Mouse (Mus musculus): ENCODE measurements around the gene Ccnjl.

Gene Ccnjl

DNA sequence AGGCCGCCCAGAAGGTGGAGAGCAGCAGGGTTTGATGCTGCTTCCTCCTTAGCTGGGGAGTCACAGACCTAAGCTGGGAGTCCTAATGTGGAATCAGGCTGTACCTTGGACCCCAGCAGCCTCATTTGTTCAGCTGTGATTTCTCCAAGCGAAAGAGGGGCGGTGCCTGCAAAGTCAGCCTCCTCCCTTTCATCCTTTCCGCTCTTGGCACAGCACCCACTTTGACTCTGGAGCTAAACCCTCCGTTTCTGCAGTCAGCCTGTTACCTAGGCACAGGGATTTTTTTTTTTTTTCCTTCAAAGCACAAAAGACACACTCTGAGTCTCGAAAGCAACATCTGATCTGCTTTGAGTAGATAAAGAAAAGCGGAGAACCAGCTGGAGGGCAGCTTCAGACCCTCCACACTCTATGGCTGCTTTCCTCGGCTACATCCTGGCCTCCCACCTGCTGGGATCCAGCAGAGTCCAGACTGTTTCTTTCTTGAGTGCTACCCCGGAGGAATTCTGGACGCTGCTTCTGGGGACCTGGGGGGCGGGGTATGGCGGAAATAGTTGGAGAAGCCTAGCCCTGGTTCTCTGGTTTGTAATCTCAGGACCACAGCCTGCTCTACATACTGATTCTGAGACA, 97.8 kb downstream of the Ccnjl start:
- DNase-seq (ENCODE audit: low spot score) = peak; percentile 39

DNA sequence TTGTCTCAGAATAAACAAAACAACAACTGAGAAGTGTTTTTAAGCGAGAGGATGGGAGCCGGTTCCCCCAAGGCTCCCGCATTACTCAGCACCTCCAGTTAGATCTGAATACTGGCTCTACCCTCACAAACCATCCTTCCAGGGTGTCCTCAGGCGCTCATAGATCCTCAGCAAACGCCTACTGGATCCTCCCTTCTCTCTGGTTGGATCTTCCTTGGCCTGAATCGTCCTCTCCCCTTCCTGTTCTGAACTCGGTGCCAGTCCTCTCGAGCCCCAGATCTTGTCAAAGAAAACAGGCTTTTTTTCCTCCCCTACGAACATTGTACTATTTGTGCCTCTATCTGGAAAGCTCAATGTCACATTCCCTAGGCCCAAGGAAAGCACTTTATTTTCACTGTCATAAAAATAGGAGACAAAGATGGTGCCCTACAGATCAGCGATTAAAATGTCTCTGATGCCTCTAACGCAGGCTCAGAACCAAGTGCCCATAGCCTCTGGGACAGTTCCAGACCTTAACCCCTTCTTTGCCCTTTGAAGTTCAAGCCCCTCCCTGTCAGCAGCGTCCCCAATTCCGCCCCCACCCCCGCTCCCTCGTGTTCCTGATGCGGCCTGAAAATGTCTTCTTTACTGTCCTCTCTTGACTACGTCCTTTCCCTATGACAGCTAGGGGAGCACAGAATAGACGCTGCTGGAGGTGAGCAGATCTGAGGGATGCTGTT, 98.5 kb downstream of the Ccnjl start:
- no peak for DNase-seq (ENCODE audit: low spot score)

DNA sequence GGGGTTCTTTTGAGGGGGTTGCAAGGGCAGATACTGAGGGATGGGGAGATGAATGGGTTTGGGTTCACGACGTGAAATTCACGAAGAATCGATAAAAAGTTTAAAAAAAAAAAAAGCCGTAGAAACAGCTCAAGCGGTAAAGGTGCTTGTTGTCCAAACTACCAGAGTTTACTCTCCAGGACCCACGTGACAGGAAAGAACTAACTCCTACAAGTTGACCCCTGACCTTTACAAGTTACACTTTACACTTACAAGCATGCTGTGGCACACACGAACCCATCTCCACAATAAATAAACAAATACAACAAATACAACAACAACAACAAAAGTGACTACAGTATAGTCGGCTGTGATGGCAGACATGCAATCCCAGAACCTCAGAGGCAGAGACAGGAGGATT, 103.1 kb downstream of the Ccnjl start:
- no peak for DNase-seq (ENCODE audit: low spot score)

DNA sequence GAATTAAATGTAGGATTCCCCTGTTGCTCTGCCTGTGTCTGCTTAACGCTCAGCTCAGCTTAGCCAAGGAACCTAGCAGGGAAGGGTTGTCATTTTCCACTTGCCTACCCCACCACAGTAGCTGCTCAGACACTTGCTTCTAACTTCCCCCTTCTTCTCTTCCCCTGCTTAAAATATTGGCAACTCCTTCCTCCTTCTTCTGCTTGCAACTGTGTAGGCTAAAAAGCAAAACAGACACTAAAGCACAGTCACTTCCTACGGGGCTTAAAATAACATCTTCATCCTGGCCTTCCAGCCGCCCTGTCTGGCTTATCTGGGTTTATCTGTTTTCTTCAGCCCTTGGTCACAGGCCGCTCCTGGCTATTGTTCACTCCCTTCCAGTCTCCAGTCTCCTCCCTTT, 104.0 kb downstream of the Ccnjl start:
- no peak for DNase-seq (ENCODE audit: low spot score)

- no peak for DNase-seq (ENCODE audit: low spot score)
Observed at GRCm38 (mm10) chr11:43633165-43633564, 104.6 kb downstream of the Ccnjl start.

DNA sequence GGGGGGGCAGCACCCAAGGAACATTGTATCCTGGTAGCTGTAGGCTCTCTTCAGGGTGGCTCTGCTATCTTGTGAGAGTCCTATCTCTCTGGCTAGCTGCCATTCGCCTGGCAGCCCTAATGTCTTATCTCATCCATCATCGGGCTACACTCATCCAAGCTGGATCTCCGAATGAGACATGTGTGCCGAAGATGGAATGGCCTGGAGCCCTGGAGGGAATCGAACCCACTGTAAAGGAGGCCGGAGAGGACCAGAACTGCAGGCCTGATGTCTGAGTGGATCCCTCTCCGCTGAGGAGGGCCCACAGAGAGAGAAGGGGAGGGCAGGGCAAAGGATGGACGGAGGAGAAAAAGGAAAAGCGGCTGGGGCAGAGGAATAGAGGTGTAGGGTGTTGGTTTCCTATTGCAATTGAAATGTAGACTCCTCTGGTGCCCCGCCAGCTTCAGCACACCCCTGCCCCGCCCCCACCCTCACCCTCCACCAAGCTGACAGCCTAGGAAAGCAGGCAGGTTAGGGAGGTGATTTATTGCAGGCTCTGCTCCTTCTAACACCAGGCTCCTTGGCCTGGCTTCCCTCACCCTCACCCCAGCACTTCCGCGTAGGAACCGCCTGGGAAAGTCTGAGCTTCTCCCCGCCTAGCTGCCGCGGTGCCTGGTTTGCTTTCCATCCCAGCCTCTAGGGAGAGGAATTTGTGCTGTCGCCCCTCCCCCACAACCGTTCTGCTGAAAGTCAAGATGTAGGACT, 105.2 kb downstream of the Ccnjl start:
- peak; percentile 50 for DNase-seq (ENCODE audit: low spot score)

Measured in ovary, adult 18-20 months (tissue).